Mouse (Mus musculus) limb, embryonic 13.5 days (tissue): ENCODE results near the gene Prepl. TPM values are rescaled to one million over a fixed set of nuclear protein-coding genes. Genes with fewer than 3 reads are reported as not detected.

Experiments
- ATAC-seq: fragments of 200-750 bp; cut with Nextera tagmentation; 2 replicates; pipeline ENCODE4 v1.8.0; 2017; ENCODE audit warnings: low read depth, moderate number of reproducible peaks, moderate TSS enrichment; ENCODE audit not compliant: low FRiP score
- H3K27ac ChIP-seq: fragments of 300-500 bp; sonication (generic); 2 replicates; pipeline ENCODE4 v1.5.1; 2015; ENCODE audit warnings: inconsistent platforms, mild to moderate bottlenecking, moderate library complexity
- H3K27me3 ChIP-seq: fragments of 300-500 bp; sonication (generic); 2 replicates; pipeline ENCODE4 v1.6.1; 2015; ENCODE audit warnings: mild to moderate bottlenecking, inconsistent platforms
- H3K36me3 ChIP-seq: fragments of 300-500 bp; sonication (generic); 2 replicates; pipeline ENCODE4 v1.6.1; 2015; ENCODE audit warnings: inconsistent platforms, mild to moderate bottlenecking, moderate library complexity
- H3K4me1 ChIP-seq: fragments of 300-500 bp; sonication (generic); 2 replicates; pipeline ENCODE4 v1.6.1; 2015; ENCODE audit warnings: inconsistent platforms
- H3K4me2 ChIP-seq: fragments of 300-500 bp; sonication (generic); replicated peaks from 2 replicates; pipeline ENCODE4 v1.6.1; 2015; ENCODE audit warnings: inconsistent platforms, mild to moderate bottlenecking, moderate library complexity
- H3K4me3 ChIP-seq: fragments of 300-500 bp; sonication (generic); 2 replicates; pipeline ENCODE4 v1.5.1; 2015; ENCODE audit warnings: moderate library complexity, mild to moderate bottlenecking, inconsistent platforms
- H3K9ac ChIP-seq: fragments of 300-500 bp; sonication (generic); 2 replicates; pipeline ENCODE4 v1.6.1; 2015; ENCODE audit warnings: mild to moderate bottlenecking, inconsistent platforms
- H3K9me3 ChIP-seq: fragments of 300-500 bp; sonication (generic); 2 replicates; pipeline ENCODE4 v1.6.1; 2016; ENCODE audit warnings: inconsistent platforms
- WGBS: fragments of 180-500 bp; shearing (Covaris S2); methylation state at CpG from one replicate; pipeline ENCODE4 v1.1.7; 2015; 5-methylcytosine and 5-hydroxymethylcytosine counted together
- polyA plus RNA-seq: library from polyadenylated mRNA; unstranded; fragments of >200 nt; fragmentation: Nextera tagmentation; extraction: Ambion mirVana; gene quantifications from 2 replicates; pipeline ENCODE4 v1.2.1, GENCODE M21; 2015

Prepl gene
- polyA plus RNA-seq, 1 experiment from 2014 or later = 29.6 TPM

DNA sequence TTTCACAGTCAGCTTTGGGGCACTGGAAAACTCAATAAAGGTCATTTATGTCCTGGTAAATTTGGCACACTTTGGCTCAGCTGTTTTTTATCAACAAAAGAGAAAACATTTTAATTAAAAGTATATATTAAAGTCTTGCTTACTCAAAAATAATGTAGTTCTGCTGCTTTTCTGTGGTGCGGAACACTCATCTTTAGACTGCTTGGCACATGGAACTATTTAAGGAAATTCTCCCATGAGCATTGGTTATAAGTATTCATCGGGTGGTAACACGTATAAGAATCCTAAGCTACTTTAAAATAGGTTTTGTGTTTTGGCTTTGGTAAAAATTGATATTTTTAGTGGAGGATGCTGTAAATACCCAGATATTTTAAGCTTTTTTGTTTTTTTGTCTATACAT lies 75.4 kb downstream of the Prepl start:
- no peak overlapping the region for H3K27ac ChIP-seq
- no peak for ATAC-seq
- peaks cover 20% of the 10 kb centered on the region for H3K36me3 ChIP-seq
- no peak overlapping the region for H3K9ac ChIP-seq
- H3K27me3 ChIP-seq = no peaks in the 10 kb centered on the region
- H3K4me1 ChIP-seq = no peaks in the 10 kb centered on the region
- 72% methylated on average over 3 of the region's 3 CpGs for WGBS
- no peaks in the 10 kb centered on the region for H3K9me3 ChIP-seq
- H3K4me3 ChIP-seq = no peak overlapping the region
- H3K4me2 ChIP-seq = no peak overlapping the region

DNA sequence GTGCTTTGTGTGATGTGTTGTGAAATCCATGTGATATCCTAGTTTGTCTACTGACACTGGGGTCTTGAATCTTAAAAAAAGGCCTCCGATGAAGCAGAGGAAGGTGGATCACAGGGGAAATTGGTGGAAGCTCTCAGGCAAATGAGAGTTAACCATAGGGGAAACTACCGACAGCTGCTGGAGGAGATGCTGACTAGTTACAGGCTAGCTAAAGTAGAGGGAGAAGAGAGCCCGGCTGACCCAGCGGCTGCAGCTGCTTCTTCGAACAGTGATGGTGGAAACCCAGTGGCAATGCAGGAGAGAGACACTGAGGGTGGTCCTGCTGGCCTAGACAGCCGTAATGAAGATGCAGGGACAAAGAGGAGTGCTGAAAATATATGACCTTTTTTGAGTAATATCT lies 76.6 kb downstream of the Prepl start:
- ATAC-seq = no peak
- no peak overlapping the region for H3K9ac ChIP-seq
- no peak overlapping the region for H3K27ac ChIP-seq
- peaks cover 21% of the 10 kb centered on the region for H3K36me3 ChIP-seq
- H3K27me3 ChIP-seq = no peaks in the 10 kb centered on the region
- 81% methylated on average over 6 of the region's 6 CpGs for WGBS
- no peak overlapping the region for H3K4me2 ChIP-seq
- H3K4me3 ChIP-seq = no peak overlapping the region
- no peaks in the 10 kb centered on the region for H3K9me3 ChIP-seq
- no peaks in the 10 kb centered on the region for H3K4me1 ChIP-seq

Other genes with a start within 250 kb of the Prepl start
- gene Ppm1b, start 133.5 kb downstream of the Prepl start, polyA plus RNA-seq = 69.2 and 69.7 TPM in 2 replicates
- 0.34 TPM in 2 replicates for gene Slc3a1, start 61.9 kb downstream of the Prepl start, polyA plus RNA-seq
- gene Camkmt, start 311 bp upstream of the Prepl start, polyA plus RNA-seq = 13.8 and 15.7 TPM in 2 replicates